Mouse (Mus musculus): Measurements from ENCODE around the gene Tbl1xr1. TPM values are rescaled to one million over a fixed set of nuclear protein-coding genes. Genes with fewer than 3 reads are reported as not detected.
A peak's percentile ranks its signal among the peaks of the same experiment; 100 is the strongest.

Tbl1xr1 gene
- 100 to 1,000 TPM; 135 to 151 TPM for total RNA-seq (2021)

DNA sequence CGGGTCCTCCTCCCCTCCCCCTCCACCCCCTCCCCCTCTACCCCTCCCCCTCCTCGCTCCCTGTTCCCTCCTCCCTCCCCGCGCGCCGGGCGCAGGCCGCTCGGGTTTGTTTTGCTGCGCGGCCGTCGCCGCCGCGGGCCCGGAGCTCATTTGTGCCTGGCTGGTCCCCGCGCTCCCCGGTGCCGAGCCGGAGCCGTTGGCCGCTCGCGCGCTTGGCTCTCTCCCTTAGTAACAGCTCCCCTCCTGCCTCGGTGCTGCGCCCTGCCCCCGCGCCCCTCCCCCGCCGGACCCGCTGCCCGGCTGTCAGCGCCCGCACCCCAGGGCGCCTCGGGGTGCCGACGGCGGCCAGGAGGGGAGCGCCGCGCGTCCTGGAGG, at the start of gene Tbl1xr1:
Tbl1xr1 (plus strand) TSS at position 92 of the 375 bp plus-strand sequence.
- DNase-seq (ENCODE audit: extremely low spot score in 1 of 2, low spot score in 1 of 2): peak; percentile 86 to 88

DNA sequence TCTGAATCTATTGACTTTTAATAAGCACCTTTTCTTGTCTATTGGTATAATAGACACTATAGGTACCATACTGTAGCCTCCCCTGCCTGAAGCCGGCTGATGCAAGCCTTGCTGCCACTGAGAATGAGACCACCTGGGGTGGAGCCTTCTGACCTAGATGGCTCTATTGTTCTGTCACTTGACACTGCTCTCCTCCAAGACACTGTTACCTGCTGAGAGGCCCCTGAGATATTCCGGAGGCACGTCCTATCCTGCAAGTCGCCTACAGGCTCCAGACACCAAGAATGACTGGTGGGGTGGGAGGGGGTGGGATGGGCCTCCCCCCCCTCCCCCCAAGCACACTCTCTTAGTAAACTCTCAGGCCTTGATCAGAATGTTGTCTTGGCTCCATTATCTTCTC, 38.4 kb upstream of the Tbl1xr1 start:
- no peak for DNase-seq (ENCODE audit: extremely low spot score in 1 of 2, low spot score in 1 of 2)

DNA sequence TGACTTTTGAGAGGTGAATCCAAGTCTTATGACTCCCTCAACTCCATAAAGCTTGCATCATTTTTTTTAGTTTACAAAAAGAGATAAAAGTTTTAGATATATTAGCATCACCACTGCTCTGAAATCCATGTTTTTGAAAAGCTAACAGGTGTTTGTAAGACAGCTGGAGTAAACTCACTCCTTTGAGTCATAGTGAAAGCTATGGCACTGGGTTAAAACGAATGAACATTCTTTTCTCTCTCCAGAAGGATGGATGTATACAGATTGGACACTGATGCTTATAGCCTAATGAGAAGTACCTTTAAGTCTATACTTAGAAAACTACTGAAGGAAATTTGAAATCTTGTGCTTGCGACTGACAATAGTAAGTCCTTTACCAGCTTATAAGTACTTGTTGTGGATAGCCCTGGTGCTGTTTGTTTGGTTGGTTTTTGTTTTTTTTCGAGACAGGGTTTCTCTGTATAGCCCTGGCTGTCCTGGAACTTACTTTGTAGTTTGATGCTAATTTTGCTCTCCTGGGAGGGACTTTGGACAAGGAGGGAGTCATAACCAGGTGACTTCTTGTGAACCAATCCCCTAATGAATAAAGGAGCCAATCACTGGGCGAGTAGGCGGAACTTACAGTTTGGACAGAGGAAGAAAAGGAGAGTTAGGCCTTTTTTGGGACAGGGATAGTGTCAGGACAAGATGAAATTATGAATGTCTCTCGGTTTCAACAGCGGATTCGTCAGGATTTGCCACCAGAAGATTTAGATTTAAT, 37.2 kb upstream of the Tbl1xr1 start:
- no peak for DNase-seq (ENCODE audit: extremely low spot score in 1 of 2, low spot score in 1 of 2)

DNA sequence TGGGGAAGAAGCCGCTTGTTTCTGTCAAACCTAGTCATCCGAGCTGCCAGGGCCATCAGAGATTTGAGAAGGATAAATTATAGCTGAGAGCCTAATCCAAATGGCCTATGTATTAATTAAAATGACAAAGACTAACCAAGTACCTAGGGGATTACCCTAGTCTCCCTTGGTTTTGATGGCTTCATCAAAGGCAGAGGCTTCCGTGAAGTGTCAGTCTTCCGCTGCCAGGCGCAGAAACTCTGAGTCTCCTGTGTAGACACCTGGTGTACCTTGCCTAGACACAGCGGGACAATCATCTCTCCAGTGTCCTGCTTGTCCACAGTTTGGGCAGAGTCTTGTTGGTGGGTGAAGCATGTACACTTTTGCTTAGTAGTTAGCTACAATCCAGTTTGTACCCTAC, 35.8 kb upstream of the Tbl1xr1 start:
- no peak for DNase-seq (ENCODE audit: extremely low spot score in 1 of 2, low spot score in 1 of 2)

DNA sequence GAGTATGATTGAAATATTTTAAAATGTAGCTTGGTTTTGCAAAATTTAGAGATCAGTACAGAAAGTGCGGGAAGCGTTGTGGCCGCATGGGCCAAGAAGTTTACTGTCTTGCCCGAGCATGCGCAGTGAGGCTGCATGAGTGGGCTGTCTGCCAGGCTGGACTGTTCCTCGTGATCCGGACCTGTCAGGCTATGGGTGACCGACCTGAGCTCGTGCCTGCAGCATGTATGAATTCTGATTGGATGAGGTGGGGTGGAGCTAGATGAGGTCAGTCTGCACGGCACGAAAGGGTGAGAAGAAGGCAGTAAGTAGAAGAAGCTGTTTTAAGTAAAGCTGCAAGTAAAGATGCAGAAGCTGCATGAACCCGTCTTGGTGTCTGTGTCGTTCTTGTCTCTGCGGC, 29.2 kb upstream of the Tbl1xr1 start:
- DNase-seq (ENCODE audit: extremely low spot score in 1 of 2, low spot score in 1 of 2): no peak

DNA sequence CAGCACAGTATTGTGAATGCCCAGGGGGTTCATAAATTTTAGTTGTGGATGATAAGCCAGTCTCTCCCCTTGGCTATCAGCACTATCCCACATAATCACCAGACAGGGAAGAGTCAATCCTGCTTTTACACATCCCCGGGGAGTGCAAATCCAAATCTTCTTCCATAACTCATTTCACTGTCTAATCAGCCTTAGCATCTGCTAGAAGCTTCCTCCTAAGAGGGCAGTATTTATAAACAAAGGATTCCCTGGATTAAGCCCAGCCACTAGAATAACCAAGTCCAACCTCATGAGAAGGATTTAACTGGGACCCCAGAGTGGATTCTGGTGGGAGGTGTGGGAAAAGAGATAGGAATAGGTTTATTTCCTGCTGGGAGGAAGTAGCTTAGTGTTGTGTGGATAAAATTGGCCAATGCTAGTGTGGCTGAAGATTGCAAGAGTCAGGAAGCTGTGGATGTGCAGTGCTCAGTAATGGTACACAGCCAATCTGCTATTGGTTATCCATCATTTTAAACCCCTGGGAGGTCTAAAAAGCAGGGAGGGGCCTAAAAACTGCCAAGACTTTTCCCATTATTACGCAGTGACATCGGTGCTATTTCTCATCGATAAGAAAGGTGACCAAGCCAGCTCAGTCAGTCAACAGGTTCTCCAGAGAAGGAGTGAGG, 19.7 kb upstream of the Tbl1xr1 start:
- no peak for DNase-seq (ENCODE audit: extremely low spot score in 1 of 2, low spot score in 1 of 2)

DNA sequence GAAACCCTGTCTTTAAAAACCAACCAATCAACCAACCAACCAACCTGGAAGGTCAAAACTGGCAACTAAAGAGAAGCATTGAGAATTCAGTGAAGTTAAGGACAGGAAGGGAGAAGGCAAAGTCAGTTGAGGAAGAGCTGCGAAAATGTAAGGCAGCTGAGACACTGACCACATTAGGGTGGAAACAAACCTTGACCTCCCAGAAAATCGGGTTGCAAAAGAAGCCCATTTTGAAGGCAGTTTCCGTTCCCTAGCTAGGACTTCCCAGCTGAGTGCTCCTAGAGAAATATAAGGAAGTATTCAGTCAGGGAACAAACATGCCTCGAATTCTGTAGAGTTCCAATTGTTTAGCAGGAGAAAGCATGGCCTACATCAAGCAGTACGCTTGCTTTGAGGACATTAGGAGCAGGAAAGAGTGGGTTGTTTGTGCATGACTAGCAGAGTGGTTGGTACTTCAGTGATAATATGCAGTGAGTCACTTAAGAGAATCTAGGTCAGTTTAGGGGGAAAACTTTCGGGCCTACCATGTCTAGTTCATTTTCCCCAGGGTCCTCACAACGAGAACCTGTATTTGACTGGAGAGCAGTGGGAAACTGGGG, 18.1 kb upstream of the Tbl1xr1 start:
- DNase-seq (ENCODE audit: extremely low spot score in 1 of 2, low spot score in 1 of 2): no peak

- no peak for DNase-seq (ENCODE audit: extremely low spot score in 1 of 2, low spot score in 1 of 2)
Measured at GRCm38 (mm10) chr3:22061163-22061562, 15.3 kb upstream of the Tbl1xr1 start.

DNA sequence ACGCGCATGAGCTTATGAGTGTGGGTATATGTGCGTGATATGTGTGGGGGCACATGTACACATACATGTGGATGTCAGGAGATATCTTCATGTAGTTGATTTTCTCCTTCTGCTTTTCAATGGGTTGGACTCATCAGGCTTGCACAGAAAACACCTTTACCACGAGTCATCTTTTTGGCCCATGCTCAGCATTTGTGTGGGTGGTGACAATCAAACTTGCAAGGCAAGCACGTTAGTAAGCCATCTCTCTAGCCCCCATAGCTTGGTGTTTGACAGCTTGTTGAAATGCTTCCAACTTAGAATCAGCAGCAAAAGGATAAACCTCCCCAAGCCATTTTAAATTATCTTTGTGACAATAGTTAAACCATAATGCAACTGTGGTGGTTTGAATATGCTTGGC, 7.8 kb upstream of the Tbl1xr1 start:
- DNase-seq (ENCODE audit: extremely low spot score in 1 of 2, low spot score in 1 of 2): no peak

DNA sequence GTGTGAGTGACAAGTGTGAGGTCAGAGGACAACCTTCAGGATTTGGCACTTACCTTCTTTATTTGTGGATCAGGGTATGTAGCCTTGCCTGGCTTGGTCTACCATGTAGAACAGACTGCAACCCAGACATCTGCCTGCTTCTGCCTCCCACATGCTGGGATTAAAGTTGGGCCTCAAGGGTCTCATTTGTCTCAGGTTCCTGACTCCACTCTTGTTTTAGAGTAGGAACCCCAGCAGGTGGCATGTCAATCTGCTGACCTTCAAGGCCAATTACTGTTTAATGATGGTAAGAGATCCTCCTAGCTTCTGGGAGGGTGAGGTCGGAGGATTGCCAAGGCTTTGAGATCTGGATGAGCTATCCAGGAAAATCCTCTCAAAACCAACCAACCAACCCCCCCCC, 2.5 kb upstream of the Tbl1xr1 start:
- DNase-seq (ENCODE audit: extremely low spot score in 1 of 2, low spot score in 1 of 2): no peak

GRCm38 (mm10) chr3:22074591-22075294, 1.7 kb upstream of the Tbl1xr1 start:
- DNase-seq (ENCODE audit: extremely low spot score in 1 of 2, low spot score in 1 of 2): no peak

- DNase-seq (ENCODE audit: extremely low spot score in 1 of 2, low spot score in 1 of 2): no peak
Measured at GRCm38 (mm10) chr3:22075517-22075886, 950 bp upstream of the Tbl1xr1 start.

DNA sequence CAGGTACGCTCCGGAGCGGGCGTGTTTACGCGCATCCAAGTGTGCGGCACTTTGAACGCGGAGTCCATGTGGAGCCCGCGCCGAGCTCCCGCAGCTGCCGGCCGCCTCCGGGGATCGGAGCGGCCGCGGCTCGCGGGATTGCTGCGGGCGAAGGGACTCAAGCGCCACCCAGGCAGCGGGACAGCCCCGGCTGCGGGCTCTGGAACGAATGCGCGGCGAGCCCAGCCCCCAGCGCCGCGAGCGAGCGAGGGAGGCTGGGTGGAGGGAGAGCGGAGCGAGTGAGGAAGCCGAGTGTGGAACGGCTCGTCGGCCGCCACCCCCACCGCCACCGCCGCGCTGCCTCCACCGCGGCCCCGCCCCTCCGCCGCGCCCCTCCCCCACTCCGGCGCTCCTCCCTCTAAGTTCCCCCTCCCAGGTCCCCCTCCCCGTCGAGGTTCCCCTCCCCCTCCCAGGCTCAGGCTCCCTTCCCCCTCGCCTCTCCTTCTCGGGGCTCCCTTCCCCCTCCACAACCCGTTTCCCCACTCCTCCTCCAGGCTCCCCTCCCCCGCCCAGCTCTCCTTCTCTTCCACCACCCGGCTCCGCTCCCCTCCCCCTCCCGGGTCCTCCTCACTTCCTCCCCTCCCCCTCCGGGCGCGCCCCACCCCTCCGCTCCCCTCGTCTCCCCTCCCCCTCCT, 428 bp upstream of the Tbl1xr1 start:
- DNase-seq (ENCODE audit: extremely low spot score in 1 of 2, low spot score in 1 of 2): peak; percentile 79 to 82

- DNase-seq (ENCODE audit: extremely low spot score in 1 of 2, low spot score in 1 of 2): no peak
Measured at GRCm38 (mm10) chr3:22076936-22077656, 644 bp downstream of the Tbl1xr1 start.

DNA sequence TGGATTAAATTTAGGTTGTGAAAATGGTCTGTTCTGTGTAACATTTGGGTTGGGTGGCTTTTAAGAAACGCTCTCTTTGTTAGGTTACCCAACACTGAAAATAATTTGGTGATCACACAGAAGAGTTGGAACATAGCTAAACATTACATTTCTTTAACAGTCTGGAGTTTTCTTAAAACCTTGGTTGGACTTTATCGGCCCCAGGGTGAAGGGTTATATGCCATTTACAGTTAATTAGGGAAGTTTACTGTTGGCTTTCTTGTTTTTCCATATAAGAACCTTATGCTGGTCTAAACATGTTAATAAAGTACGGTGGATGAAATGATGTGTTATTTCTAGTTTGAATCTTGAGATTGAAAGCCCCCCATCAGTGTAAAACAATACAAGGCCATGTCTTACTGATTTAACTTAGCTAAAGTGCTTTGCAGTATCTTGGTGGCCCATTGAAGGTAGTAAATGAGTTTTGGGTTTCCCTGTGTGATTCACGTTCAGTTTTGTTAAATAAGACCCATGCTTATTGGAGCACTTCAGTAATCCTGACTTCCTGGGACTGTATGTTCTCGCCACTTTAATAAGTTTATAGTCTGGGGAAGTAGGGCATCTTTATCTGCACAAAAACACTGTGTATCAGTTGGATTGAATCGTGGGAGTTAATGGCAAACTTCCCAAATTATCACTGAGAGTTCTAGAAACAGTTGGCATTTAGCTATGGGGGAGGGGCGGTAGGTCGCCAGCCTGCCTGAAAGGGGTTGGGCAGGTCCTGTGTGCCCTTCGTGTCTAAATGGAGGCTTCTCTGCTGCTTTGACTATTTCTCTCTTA, 1.4 kb downstream of the Tbl1xr1 start:
- peak; percentile 29 to 40 for DNase-seq (ENCODE audit: extremely low spot score in 1 of 2, low spot score in 1 of 2)

DNA sequence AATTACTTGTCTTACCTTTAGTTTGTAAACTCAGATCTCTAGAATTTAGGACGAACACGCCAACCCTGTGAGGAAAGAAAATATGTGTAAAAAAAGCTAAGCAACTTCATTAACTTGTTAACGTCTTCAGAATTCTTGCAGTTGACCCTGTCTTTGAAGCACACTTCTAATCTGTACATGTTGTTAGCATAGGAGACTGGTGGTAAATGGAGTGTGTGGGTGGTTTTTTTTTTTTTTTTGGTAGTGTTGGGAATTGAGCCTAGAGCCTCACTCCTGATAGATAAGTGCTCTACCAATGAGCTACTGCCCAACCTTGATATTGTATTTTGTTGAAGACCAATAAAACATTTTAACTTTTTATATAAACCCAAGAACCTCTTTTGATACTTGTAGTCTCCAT, 2.1 kb downstream of the Tbl1xr1 start:
- DNase-seq (ENCODE audit: extremely low spot score in 1 of 2, low spot score in 1 of 2): no peak

- no peak for DNase-seq (ENCODE audit: extremely low spot score in 1 of 2, low spot score in 1 of 2)
Measured at GRCm38 (mm10) chr3:22081869-22082268, 5.4 kb downstream of the Tbl1xr1 start.

DNA sequence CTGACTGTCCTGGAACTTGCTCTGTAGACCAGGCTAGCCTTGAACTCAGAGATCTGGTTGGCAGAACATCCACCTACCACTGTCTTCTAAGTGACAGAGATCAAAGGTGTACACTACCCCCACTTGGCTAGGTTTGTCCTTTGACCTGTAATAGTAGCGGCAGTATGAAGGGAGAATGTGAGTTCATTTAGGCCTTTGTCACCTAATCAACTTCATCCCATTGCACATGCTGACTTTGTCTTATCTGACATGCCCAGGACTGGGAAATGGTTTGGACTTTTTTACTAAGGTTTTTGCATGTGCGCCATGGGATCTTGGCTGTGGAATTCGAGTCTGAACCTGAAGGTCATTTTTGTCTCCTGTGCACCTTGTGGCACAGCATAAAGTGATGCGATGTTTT, 6.4 kb downstream of the Tbl1xr1 start:
- DNase-seq (ENCODE audit: extremely low spot score in 1 of 2, low spot score in 1 of 2): no peak
